Mouse (Mus musculus): ENCODE measurements at regions not wholly inside any gene's neighbourhood (a gene's known extent, or its start where the extent isn't known, plus 50 kb on each side); places are given as distances from the start of the nearest gene placed in this dataset.

DNA sequence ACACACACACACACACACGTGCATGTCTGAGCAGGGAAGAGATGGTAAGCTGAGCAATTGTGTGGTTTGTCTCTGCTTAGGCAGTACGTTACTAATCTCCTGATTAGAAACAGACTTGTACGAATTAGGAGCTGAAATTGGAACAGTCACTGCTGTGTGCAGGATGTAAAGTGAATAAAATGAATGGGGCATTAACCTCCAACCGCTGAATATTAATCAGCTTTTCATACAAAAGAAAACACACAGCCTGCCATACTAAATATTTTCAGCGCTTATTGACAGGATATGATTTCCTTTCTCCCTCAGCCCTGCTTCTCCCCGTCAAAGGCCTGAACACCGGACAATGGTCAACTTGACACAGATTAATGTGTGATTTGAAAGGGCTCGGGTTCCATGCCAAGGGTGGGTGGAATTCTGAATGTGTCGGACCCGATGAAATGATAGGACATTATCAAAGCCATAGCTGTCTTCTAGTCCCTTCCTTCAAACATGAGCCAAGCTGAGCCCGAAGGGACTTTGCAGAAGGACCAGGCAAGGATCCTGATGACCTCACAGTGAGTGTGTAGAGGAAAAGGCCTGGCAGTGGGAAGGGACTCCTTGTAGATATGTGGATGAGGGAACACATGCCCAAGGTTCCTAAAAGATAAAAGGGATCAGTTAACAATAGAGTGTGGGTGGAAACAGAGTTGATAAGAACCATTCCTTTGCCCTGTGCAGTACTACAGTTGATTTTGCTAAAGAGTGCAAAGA is 124.4 kb upstream of the Sox9 start:
- ATAC-seq (replicated peaks; ENCODE audit: poor library complexity) = no peak

DNA sequence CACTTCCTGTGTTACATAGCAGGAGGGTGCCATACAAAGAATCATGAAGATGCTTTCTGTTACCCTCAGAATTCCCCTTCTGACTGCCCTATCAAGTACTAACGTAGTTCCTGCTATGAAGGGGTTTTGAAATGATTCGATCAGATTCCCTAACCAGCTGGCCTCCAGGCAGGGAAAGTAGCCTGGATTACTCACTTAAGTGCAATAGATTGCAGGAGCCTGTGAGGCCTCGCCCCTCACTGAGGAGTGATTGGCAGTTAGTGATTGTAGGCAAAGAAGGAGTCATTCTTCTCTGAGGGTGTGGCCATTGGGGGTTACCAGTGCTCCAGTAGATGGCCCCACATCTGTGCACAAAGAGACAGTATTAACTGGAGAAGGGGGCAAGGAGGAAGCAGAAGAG is 122.1 kb upstream of the Sox9 start:
- ATAC-seq (replicated peaks; ENCODE audit: poor library complexity) = no peak

DNA sequence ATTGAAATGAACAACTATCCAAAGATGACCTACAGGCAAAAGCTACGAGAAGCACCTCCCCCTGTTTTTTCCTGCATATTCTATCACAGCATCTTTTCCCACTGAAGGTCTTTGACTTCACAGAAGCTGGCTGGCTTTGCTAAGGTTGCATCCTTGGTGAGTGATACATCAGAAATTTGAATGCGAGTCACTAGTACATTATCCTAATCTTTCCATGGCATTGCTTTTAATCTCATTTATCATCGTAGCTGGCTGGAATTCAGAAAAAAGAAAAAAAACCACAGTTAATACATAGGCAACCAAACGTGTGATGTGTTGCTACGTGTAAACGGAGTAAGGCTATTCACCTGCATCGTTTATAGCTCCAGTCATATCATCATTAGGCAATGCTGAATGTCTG is 120.6 kb upstream of the Sox9 start:
- ATAC-seq (replicated peaks; ENCODE audit: poor library complexity) = no peak

DNA sequence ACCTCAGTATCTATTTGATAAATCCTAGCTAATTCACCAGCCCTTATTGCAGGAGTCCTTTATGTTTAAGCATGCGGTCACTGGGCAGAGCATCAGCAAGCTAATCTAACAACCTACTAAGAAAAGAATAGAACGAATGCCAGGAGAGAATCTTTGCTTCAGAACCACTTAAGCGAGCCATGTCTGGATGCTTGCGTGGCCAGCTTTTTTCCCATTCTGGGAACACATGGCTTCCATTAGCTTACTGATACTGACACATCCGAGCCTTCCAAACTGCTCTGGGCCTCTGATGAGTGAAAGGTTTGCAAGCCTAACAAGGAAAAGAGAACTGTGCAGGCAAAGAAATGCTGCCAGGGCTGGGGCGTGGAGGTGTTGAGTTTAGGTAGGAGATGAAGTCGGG is 114.7 kb upstream of the Sox9 start:
- no peak for ATAC-seq (replicated peaks; ENCODE audit: poor library complexity)

DNA sequence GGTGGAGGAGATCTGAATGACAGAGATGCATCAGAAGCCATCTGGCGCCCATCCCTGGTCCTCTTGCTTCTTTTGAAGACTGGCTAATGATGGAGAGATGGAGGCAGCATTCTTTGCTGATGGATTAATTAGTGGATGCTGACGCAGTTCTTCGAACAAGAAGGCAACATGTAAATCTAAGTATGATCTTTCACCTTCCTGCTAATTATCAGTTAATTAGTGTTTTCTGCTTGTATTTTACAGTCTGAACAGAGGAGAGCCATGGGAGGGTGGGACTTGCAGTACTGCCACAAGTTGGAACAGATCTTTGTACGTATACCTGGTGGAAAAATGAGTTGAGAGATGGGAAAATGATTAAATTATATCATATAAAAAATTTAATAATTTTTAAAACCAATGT is 109.9 kb upstream of the Sox9 start:
- ATAC-seq (replicated peaks; ENCODE audit: poor library complexity) = no peak

DNA sequence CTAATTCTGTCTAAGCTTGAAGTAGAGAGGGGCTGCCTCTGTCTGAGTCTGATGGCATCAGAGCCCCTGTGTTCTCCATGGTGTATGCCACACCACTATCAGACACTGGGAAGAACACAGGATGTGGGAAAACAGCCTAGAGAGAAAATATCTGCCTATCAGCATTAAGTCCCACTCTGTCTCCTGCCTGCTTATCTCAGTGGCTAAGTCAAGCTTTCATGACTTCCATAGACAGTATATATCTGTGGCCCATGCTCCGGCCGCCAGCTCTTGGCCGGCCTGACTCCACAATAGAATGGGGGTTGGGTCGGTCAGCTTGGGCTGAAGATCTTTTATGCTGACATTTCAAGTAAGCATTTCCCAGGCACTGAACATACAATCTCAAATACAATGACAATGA is 92.0 kb upstream of the Sox9 start:
- ATAC-seq (replicated peaks; ENCODE audit: poor library complexity) = no peak

DNA sequence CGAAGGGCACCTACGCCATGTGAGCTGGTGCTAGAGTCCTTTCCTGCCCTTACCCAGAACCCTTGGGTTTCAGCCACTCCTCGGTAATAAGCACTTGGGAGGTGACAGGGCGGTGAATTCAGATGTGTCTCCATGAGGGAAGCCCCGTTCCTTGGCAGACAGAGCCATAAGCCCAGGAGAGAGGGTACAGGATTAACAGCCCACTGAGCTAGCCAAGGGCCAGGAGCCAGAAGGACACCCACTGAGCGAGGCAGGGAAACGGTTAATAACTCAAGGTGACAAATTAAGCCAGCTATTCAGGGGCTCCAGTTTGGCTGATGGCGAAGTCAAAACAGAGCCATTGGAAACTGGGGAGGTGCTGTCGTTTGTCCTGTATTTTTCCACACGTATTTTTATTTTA is 75.9 kb upstream of the Sox9 start:
- ATAC-seq (replicated peaks; ENCODE audit: poor library complexity) = no peak

DNA sequence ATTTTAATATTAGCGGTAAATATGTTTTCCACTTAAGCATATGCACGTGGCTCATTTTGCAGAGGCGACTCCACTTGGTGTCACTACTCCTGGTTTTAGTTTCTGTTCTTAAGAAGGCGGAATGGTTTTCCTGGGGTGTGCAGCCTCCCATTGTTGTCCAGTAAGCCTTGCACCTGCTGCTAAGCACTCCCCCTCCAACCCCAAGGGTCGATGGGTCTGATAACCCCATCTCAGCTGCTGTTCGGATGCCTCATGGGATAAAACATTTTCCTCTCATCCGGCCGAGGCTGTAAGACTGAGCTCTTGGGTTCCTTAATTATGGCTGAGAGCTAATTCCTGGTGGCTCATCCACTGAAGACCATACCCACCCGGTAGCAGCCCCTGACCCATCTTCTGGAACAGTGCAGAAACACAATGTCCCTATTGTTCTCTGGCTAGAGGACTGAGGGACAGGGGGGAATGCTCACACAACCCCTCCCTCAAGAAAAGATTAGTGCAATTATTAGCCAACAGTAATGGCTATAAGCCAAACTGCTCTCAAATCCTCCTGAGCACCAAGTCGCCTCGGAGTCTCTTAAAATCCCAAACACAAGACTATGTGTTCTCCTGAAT is 73.8 kb upstream of the Sox9 start:
- no peak for ATAC-seq (replicated peaks; ENCODE audit: poor library complexity)

DNA sequence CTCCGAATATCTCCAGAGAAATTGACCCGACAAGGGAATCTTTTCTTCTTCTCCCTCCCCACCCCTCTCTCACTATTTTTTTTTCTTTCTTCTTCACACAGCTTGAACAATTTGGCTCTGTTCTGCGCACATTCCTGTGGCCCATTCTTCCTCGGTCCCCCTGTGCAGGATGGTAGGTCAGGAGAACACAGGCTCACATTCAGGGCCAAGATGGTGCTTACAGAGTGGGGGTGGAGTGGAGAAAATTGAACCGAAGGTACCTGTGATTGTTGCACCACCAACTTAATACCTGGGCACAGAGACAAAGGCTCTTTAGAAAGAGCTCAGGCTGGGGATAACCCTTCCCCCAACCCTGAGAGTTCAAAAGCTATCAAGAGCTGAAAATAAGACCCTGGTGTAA is 70.4 kb upstream of the Sox9 start:
- ATAC-seq (replicated peaks; ENCODE audit: poor library complexity) = no peak

DNA sequence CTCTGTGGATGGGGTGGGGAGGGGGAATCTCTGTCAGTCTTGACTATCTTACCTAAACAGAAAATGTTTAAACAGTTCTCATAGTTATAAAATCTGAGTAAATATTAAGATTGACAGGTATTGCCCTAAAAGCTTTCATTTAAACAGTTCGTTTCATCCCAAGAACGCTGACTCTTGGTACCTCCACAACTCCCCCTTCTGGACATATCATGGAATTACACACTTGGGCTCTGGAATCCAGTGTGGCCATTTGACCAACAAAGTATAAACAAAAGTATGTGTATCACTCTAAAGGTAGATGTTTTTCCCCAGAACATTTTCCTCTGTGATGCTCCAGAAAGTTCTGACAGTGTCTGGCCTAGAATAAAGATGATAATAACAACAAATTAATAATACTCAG is 63.5 kb upstream of the Sox9 start:
- no peak for ATAC-seq (replicated peaks; ENCODE audit: poor library complexity)

DNA sequence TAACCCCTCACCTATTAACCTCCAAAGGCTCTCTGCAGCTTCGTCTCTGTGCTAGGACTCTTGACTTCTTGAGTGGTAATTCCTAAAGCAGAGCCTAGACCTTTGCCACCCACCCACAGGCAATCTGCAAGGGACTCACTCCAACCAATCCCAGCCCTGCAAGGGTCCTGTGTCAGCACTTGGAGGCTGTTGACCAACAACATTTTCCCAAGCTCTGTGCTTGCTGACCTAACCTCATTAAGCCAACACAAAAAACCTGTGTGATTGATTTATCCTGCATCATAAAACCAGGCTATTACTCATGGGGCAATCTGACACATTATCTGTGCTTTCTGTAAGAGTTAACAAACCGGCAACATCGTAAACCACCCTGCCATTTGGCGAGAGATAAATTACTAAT is 61.4 kb upstream of the Sox9 start:
- no peak for ATAC-seq (replicated peaks; ENCODE audit: poor library complexity)

DNA sequence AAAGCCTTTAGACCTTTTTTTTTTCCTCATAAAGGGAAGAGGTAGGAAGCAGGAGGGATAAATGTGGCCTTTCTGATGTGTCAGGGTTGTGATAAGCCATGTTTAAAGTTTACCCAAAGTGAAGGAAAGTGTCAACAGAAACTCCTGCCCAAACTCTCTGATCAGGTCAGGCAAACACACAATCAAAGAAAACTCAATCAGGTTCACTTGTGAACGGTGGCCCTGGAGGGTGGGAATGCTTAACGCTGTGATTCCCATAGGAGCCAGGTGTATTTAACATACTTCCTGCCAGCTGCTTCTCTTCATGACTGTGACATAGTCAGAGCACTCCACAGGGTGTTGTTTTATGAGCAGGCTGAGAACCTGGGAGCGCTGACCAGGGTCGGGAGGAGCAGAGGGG is 59.1 kb upstream of the Sox9 start:
- ATAC-seq (replicated peaks; ENCODE audit: poor library complexity) = no peak

DNA sequence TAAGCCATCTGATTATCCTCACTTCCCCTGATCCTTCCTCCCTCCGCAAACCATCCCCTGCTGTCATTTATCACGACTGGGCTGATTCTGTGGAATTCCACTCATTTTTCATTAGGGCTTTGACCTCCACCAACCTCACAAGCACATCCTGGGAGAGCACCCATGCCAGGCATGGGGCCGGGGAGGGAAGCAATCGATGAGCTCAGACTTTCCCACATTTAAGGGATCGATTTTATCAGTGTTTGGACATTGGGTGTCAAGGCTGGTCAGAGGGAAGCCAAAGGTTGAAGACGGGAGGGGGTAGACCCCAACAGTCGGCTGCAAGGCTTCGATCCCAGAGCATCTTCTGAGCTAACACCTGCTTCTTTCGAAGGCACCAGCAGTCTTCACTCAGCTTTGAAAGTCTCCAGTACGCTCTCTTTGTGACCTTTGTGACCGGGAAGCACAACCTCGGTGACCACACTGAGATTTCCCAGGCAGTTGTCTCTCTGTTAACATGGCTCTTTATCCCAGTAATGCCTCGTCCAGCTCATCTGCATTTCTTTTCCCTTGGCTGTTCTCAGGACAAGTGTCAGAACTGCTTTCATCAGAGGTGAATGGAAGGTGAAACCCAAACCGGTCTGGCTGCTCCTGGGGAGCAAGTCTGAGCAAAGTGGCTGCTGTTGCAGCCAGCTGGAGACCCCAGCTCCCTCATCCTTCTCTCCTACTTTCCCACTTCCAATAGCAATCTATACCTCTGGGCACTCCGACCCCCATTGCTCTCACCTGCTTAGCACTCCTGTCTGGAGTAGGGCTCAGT is 53.7 kb upstream of the Sox9 start:
- no peak for ATAC-seq (replicated peaks; ENCODE audit: poor library complexity)
